Mouse (Mus musculus) neural tube, embryonic 12.5 days (tissue): ENCODE data around the gene Nat8f5. TPM values are rescaled to one million over a fixed set of nuclear protein-coding genes. Genes with fewer than 3 reads are reported as not detected.
"Not testable (repeated sequence)": the region's sequence is repeated elsewhere in the genome, so short reads cannot be mapped to it uniquely, and the experiment has no call there.

Experiments
- ATAC-seq: fragments of 200-750 bp; cut with Nextera tagmentation; 2 replicates; pipeline ENCODE4 v1.8.0; 2017; ENCODE audit warnings: low read depth, mild to moderate bottlenecking, moderate TSS enrichment, moderate library complexity; ENCODE audit not compliant: low FRiP score
- H3K27ac ChIP-seq: fragments of 300-500 bp; sonication (generic); 2 replicates; pipeline ENCODE4 v1.5.1; 2016
- H3K27me3 ChIP-seq: fragments of 300-500 bp; sonication (generic); replicated peaks from 2 replicates; pipeline ENCODE4 v1.6.1; 2016; ENCODE audit warnings: mild to moderate bottlenecking
- H3K36me3 ChIP-seq: fragments of 300-500 bp; sonication (generic); 2 replicates; pipeline ENCODE4 v1.6.1; 2016; ENCODE audit warnings: mild to moderate bottlenecking
- H3K4me1 ChIP-seq: fragments of 300-500 bp; sonication (generic); 2 replicates; pipeline ENCODE4 v1.6.1; 2016
- H3K4me2 ChIP-seq: fragments of 300-500 bp; sonication (generic); replicated peaks from 2 replicates; pipeline ENCODE4 v1.6.1; 2016; ENCODE audit warnings: mild to moderate bottlenecking
- H3K4me3 ChIP-seq: fragments of 300-500 bp; sonication (generic); 2 replicates; pipeline ENCODE4 v1.5.1; 2016
- H3K9ac ChIP-seq: fragments of 300-500 bp; sonication (generic); 2 replicates; pipeline ENCODE4 v1.6.1; 2016; ENCODE audit warnings: mild to moderate bottlenecking
- H3K9me3 ChIP-seq: fragments of 300-500 bp; sonication (generic); 2 replicates; pipeline ENCODE4 v1.6.1; 2016; ENCODE audit warnings: mild to moderate bottlenecking
- WGBS: fragments of 180-500 bp; shearing (Covaris S2); methylation state at CpG from one replicate; pipeline ENCODE4 v1.1.7; 2016; 5-methylcytosine and 5-hydroxymethylcytosine counted together
- polyA plus RNA-seq: library from polyadenylated mRNA; unstranded; fragments of >200 nt; fragmentation: Nextera tagmentation; extraction: Ambion mirVana; gene quantifications from 2 replicates; pipeline ENCODE4 v1.2.1, GENCODE M21; 2016

Gene Nat8f5
- polyA plus RNA-seq, 1 experiment from 2014 or later = not detected

DNA sequence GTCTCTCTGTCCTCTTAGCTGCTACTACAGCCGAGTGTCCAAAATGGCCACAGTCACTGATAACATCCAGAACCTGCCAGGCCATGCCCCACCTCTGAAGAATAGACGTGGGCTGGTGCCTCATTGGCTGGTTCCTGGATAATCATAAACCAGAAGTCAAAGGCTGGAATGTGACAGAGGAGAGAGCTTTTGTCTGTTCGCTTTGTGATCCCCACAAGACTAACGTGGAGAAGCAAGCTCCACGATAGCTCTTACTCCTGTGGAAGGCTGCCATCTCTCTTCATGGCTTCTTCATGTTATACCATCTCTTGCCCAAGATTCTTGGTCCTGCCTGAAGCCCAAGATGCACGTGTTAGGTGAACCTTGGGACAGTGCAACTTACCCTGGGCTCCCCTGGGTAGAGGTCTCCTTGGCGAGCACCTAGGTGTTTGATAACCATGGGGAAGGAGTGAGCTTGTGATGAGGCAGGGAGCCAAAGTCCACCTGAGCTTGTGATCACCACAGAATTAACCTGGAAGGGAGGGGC, 11.1 kb upstream of the Nat8f5 start, which contains the start of gene Nat8:
TSS of gene Nat8 (minus strand) at position 287 of the 526 bp plus-strand sequence.
- no peak within 1 kb of the TSS for H3K27ac ChIP-seq
- ATAC-seq = no peak
- WGBS = 78% methylated on average over 7 of the region's 7 CpGs
- H3K4me3 ChIP-seq = no peak within 1 kb of the TSS
- no peak within 1 kb of the TSS for H3K9ac ChIP-seq
- H3K27me3 ChIP-seq = no peaks in the 10 kb centered on the region
- H3K4me1 ChIP-seq = no peaks in the 10 kb centered on the region
- H3K9me3 ChIP-seq = no peaks in the 10 kb centered on the region
- H3K4me2 ChIP-seq = no peak within 1 kb of the TSS
- no peaks in the 10 kb centered on the region for H3K36me3 ChIP-seq

DNA sequence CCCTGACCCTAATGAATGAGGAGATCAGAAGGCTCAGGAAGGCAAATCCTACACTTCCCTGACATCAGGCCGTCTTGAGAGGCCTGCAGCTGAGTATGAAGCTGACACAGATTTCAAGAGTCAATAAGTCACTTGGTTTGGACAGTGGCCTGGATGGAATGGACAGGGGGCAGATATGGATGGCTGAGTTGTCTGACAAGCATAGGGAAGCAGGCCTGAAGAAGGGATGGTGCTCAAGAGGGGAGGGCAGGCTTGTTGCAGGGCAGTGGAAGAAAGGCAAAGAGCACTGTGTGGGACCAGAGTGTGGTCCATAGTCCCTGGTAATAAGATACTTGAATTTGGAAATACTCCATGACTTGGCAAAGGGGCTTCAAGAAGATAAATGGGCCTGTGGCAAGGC, 8.7 kb upstream of the Nat8f5 start:
- Histone ChIP-seq H3K4me2 (no peak overlapping the region), H3K27me3 (no peaks in the 10 kb centered on the region), H3K4me1 (no peaks in the 10 kb centered on the region), H3K9ac (no peak overlapping the region), H3K36me3 (no peaks in the 10 kb centered on the region), H3K4me3 (no peak overlapping the region), H3K9me3 (0 out of 2 replicates have a peak, but pooled peaks cover 3% of the 10 kb centered on the region), H3K27ac (no peak overlapping the region)
- WGBS = 69% methylated on average over 1 of the region's 1 CpGs
- no peak for ATAC-seq

- 0 out of 2 replicates have a peak, but pooled peaks cover 3% of the 10 kb centered on the region for H3K9me3 ChIP-seq
- no peaks in the 10 kb centered on the region for H3K4me1 ChIP-seq
- ATAC-seq = no peak
- WGBS = 86% methylated on average over 2 of the region's 2 CpGs
- H3K27ac ChIP-seq = no peak overlapping the region
- no peak overlapping the region for H3K4me3 ChIP-seq
- H3K36me3 ChIP-seq = no peaks in the 10 kb centered on the region
- H3K27me3 ChIP-seq = no peaks in the 10 kb centered on the region
- H3K9ac ChIP-seq = no peak overlapping the region
- no peak overlapping the region for H3K4me2 ChIP-seq
Observed at GRCm38 (mm10) chr6:85825886-85826285, 5.1 kb upstream of the Nat8f5 start.

- Histone ChIP-seq H3K9ac (no peak overlapping the region), H3K9me3 (0 out of 2 replicates have a peak, but pooled peaks cover 3% of the 10 kb centered on the region), H3K4me3 (no peak overlapping the region), H3K4me2 (no peak overlapping the region), H3K27ac (no peak overlapping the region), H3K27me3 (no peaks in the 10 kb centered on the region), H3K36me3 (no peaks in the 10 kb centered on the region), H3K4me1 (no peaks in the 10 kb centered on the region)
- 97% methylated on average over 1 of the region's 1 CpGs for WGBS
- ATAC-seq = no peak
Observed at GRCm38 (mm10) chr6:85823382-85824090, 2.8 kb upstream of the Nat8f5 start.

DNA sequence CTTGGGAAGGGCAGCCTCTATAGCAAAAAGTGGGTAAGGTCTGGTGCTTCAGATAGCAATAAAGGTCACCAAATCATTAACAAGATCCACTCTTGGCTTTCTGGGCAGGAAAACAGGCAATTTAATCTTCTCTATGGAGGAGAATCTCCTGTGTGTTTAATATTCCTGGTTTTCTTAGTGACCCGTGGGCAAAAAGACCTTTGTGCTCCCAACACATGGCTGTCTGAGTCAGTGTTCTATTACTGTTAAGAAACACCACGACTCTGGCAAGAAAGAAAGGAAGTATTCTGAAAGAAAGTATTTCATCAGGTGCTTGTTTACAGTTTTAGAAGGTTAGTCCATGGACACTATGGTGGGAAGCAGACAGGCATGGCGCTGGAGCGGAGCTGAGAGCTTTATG, 1.5 kb upstream of the Nat8f5 start:
- no peak overlapping the region for H3K4me2 ChIP-seq
- H3K27ac ChIP-seq = no peak overlapping the region
- H3K4me3 ChIP-seq = no peak overlapping the region
- WGBS = 89% methylated on average over 4 of the region's 4 CpGs
- H3K4me1 ChIP-seq = no peaks in the 10 kb centered on the region
- no peak for ATAC-seq
- H3K9me3 ChIP-seq = 0 out of 2 replicates have a peak, but pooled peaks cover 3% of the 10 kb centered on the region
- no peaks in the 10 kb centered on the region for H3K36me3 ChIP-seq
- no peak overlapping the region for H3K9ac ChIP-seq
- no peaks in the 10 kb centered on the region for H3K27me3 ChIP-seq

DNA sequence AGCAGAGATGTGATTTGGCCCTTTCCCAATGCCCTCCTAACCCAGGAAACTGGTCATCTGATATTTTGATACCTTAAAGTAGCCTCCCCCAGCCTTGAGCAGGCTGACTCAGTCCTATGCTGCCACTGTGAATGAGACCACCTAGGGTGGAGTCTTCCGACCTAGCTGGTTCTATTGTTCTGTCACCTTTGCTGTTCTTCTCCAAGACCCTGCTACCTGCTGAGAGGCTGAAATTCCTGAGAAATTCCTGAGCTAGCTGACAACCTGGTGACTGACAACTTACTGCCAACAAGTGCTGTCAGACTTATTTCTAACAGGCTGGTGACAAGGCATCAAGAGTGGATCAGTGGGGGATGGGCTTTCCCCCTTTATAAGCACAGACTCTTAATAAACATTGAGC, 2.4 kb downstream of the Nat8f5 start:
- H3K27me3 ChIP-seq = no peaks in the 10 kb centered on the region
- no peak for ATAC-seq
- no peak overlapping the region for H3K27ac ChIP-seq
- H3K4me2 ChIP-seq = no peak overlapping the region
- H3K36me3 ChIP-seq = no peaks in the 10 kb centered on the region
- no peak overlapping the region for H3K9ac ChIP-seq
- H3K4me3 ChIP-seq = no peak overlapping the region
- H3K4me1 ChIP-seq = no peaks in the 10 kb centered on the region
- H3K9me3 ChIP-seq = no peaks in the 10 kb centered on the region
- 31% methylated on average over 1 of the region's 1 CpGs for WGBS

DNA sequence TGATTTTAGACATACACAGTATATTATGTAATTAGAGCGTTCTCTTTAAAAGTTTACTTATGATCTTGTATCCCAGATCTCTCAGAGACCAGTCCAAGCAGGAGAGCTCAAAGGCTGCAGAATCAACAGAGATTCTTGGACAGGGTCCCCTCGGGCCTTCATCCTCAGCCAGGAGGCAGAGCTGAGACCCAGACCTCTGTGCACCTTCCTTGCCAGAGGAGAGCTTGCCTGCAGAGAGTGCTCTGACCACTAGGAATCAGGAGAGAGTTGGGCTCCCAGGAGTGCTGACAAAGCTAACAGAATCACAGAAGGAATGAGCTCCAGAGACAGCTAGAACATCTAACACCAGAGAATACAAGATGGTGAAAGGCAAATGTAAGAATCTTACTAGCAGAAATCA, 7.4 kb downstream of the Nat8f5 start:
- no peak overlapping the region for H3K27ac ChIP-seq
- ATAC-seq = no peak
- H3K27me3 ChIP-seq = no peaks in the 10 kb centered on the region
- H3K9me3 ChIP-seq = no peaks in the 10 kb centered on the region
- WGBS = 82% methylated on average over 2 of the region's 2 CpGs
- no peak overlapping the region for H3K4me3 ChIP-seq
- no peaks in the 10 kb centered on the region for H3K36me3 ChIP-seq
- H3K4me1 ChIP-seq = no peaks in the 10 kb centered on the region
- no peak overlapping the region for H3K4me2 ChIP-seq
- H3K9ac ChIP-seq = no peak overlapping the region

GRCm38 (mm10) chr6:85810942-85811537, 9.7 kb downstream of the Nat8f5 start:
- not testable (repeated sequence) for H3K27me3 ChIP-seq, H3K4me3 ChIP-seq, H3K27ac ChIP-seq, H3K9me3 ChIP-seq, ATAC-seq, H3K9ac ChIP-seq, H3K36me3 ChIP-seq, H3K4me1 ChIP-seq, H3K4me2 ChIP-seq
- 68% methylated on average over 3 of the region's 3 CpGs for WGBS

- not testable (repeated sequence) for ATAC-seq, H3K27ac ChIP-seq, H3K4me3 ChIP-seq, H3K27me3 ChIP-seq, H3K36me3 ChIP-seq, H3K4me1 ChIP-seq, H3K4me2 ChIP-seq, H3K9me3 ChIP-seq, H3K9ac ChIP-seq
- 87% methylated on average over 3 of the region's 3 CpGs for WGBS
Observed at GRCm38 (mm10) chr6:85810514-85810913, 10.3 kb downstream of the Nat8f5 start.

- H3K27me3 ChIP-seq, H3K27ac ChIP-seq, H3K36me3 ChIP-seq, H3K9ac ChIP-seq, ATAC-seq, H3K4me2 ChIP-seq, H3K4me3 ChIP-seq, H3K4me1 ChIP-seq, H3K9me3 ChIP-seq: not testable (repeated sequence)
- 83% methylated on average over 2 of the region's 3 CpGs for WGBS
Observed at GRCm38 (mm10) chr6:85809784-85810183, 11.0 kb downstream of the Nat8f5 start.

DNA sequence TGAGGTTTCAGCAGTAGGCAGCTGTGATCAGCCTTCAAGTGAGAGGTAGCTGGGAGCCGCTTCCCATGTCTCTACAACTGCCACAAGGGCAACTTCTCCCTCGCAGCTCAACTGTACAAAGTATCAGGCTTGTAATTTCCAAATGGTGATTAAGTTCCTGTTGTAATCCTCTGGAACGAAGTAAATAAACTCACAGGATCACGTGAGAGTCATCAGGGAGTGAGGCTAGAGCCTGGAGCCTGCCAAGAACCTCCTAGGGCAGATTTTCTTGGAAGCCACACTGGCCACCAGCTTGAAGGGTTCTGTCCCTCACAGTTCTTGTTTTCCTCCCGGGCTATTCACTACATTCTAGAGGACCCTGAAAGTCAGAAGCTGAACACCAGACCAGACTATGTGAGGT, 17.6 kb downstream of the Nat8f5 start:
- H3K27me3 ChIP-seq, H3K9me3 ChIP-seq, ATAC-seq, H3K36me3 ChIP-seq, H3K4me1 ChIP-seq, H3K27ac ChIP-seq, H3K9ac ChIP-seq, H3K4me2 ChIP-seq, H3K4me3 ChIP-seq: not testable (repeated sequence)
- WGBS = 78% methylated on average over 5 of the region's 5 CpGs
